Mouse (Mus musculus) stomach, embryonic 14.5 days (tissue): ENCODE data around the gene Olfr1143. TPM values are rescaled to one million over a fixed set of nuclear protein-coding genes. Genes with fewer than 3 reads are reported as not detected.

Experiments
- ATAC-seq: fragments of 200-750 bp; cut with Nextera tagmentation; 2 replicates; pipeline ENCODE4 v1.8.0; 2017; ENCODE audit warnings: low read depth, moderate TSS enrichment; ENCODE audit not compliant: insufficient number of reproducible peaks, insufficient read depth, low FRiP score
- H3K27ac ChIP-seq: fragments of 300-500 bp; sonication (generic); 2 replicates; pipeline ENCODE4 v1.5.1; 2014; ENCODE audit warnings: mild to moderate bottlenecking, low read length, moderate library complexity, mixed read lengths
- H3K27me3 ChIP-seq: fragments of 300-500 bp; sonication (generic); 2 replicates; pipeline ENCODE4 v1.6.1; 2014; ENCODE audit warnings: low read length, control low read depth, mixed read lengths; ENCODE audit not compliant: control insufficient read depth, insufficient read depth
- H3K36me3 ChIP-seq: fragments of 300-500 bp; sonication (generic); 2 replicates; pipeline ENCODE4 v1.6.1; 2014; ENCODE audit warnings: mild to moderate bottlenecking, control low read depth, low read length, moderate library complexity, mixed read lengths; ENCODE audit not compliant: control insufficient read depth, insufficient read depth
- H3K4me1 ChIP-seq: fragments of 300-500 bp; sonication (generic); 2 replicates; pipeline ENCODE4 v1.6.1; 2014; ENCODE audit warnings: low read length, control low read depth, mixed read lengths; ENCODE audit not compliant: control insufficient read depth, insufficient read depth
- H3K4me2 ChIP-seq: fragments of 300-500 bp; sonication (generic); replicated peaks from 2 replicates; pipeline ENCODE4 v1.6.1; 2014; ENCODE audit warnings: low read depth, low read length, control low read depth
- H3K4me3 ChIP-seq: fragments of 300-500 bp; sonication (generic); 2 replicates; pipeline ENCODE4 v1.5.1; 2014; ENCODE audit warnings: low read depth, low read length, control low read depth
- H3K9ac ChIP-seq: fragments of 300-500 bp; sonication (generic); replicated peaks from 2 replicates; pipeline ENCODE4 v1.6.1; 2014; ENCODE audit warnings: low read depth, mild to moderate bottlenecking, control low read depth, low read length, moderate library complexity, mixed read lengths
- H3K9me3 ChIP-seq: fragments of 300-500 bp; sonication (generic); 2 replicates; pipeline ENCODE4 v1.6.1; 2016; ENCODE audit warnings: low read depth, low read length, control low read depth; ENCODE audit not compliant: control insufficient read depth
- WGBS: fragments of 180-500 bp; shearing (Covaris S2); extraction: QIAGEN DNeasy Blood & Tissue Kit; methylation state at CpG from one replicate; pipeline ENCODE4 v1.1.7; 2014; 5-methylcytosine and 5-hydroxymethylcytosine counted together
- polyA plus RNA-seq: library from polyadenylated mRNA; unstranded; fragments of >200 nt; fragmentation: Nextera tagmentation; extraction: Ambion mirVana; gene quantifications from 2 replicates; pipeline ENCODE4 v1.2.1, GENCODE M21; 2014

The Olfr1143 gene
- not detected in 2 replicates for polyA plus RNA-seq

DNA sequence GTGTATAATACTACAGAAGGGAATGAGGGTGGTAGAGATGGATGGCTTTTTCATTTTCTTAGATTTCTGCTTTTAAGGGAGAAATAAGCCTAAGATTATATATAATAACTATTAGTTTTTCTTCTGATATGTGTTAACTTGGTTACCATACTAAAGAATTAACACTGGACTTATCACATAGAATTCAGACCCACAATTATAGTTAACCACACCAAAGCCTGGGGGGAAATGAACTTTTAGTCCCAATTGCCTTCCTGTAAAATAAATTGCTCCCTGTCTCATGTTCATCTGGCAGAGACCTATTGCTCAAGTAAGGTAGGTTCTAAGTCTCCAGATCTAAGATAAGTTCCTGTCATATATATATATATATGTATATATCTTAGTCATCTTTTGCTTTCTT is at the start of gene Olfr1143:
Gene Olfr1143 (plus strand): TSS at position 301 of the 400 bp plus-strand sequence.
- no peak for ATAC-seq
- Histone ChIP-seq H3K27me3 (no peaks in the 10 kb centered on the region), H3K4me2 (no peak within 1 kb of the TSS), H3K9me3 (no peaks in the 10 kb centered on the region), H3K9ac (no peak within 1 kb of the TSS), H3K27ac (no peak within 1 kb of the TSS), H3K36me3 (no peaks in the 10 kb centered on the region), H3K4me1 (no peaks in the 10 kb centered on the region), H3K4me3 (no peak within 1 kb of the TSS)

DNA sequence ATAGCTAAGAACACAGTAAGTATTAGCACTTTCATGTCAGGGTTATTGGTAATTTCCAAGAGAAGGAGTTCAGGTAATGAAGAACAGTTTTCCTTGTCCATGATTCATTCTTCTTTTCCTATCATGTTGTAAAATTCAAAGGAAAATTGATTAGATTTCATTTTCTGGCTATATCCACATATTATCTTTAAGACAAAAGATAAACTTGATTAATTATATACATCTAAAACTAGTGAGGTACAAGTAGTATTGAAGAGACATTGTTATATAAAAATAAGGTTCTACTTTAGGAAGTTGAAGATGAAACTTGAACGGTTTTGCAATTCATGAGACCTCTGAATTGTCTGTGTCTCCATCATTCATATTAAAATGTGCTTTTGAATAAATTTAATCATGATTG is 46.5 kb upstream of the Olfr1143 start, which contains the start of gene Olfr1141:
Gene Olfr1141 (minus strand): TSS at position 101 of the 400 bp plus-strand sequence.
- no peak for ATAC-seq
- Histone ChIP-seq H3K36me3 (no peaks in the 10 kb centered on the region), H3K27ac (no peak within 1 kb of the TSS), H3K27me3 (no peaks in the 10 kb centered on the region), H3K4me1 (no peaks in the 10 kb centered on the region), H3K9me3 (no peaks in the 10 kb centered on the region), H3K4me2 (no peak within 1 kb of the TSS), H3K9ac (no peak within 1 kb of the TSS), H3K4me3 (no peak within 1 kb of the TSS)
- WGBS: 84% methylated on average over 1 of the region's 1 CpGs

DNA sequence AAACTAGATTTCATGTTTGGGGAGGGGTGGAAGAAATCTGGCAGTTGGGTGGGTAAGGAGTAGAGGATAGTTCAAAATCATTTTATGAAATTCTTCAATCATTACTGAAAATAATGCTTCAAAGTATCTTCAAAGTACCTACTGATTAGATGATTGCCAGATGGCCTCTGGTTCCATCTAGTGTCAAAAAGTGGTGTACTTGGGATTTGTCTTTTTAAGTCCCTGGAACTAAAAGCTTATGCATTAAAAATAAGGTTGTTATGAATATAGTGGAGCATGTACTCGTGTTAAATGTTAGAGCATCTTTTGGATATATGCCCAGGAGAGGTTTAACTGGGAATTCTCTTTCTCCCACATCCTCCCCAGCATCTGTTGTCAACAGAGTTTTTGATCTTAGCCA is 24.2 kb upstream of the Olfr1143 start:
- ATAC-seq: no peak
- no peaks in the 10 kb centered on the region for H3K9me3 ChIP-seq
- no peaks in the 10 kb centered on the region for H3K4me1 ChIP-seq

DNA sequence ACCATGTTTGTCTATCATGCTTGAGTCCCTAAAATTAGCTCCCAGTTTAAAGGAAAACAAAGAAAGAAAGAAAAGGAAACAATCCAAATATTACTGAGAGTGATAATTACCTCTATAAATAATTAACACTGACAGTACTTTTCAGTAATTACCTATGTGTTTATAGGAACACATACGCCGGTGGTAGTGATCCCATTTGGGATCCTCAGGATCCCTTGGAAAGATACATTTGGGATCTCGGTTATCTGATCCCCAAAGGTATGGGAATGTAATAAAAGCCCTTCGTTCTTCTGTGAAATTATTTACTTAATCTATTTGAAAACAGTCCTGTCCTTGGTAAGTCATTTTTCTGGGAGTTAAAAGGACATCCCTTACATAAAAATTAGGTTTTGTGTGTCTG is 21.2 kb upstream of the Olfr1143 start, which contains the start of gene Olfr152:
Gene Olfr152 (plus strand): TSS at position 301 of the 400 bp plus-strand sequence.
- no peak within 1 kb of the TSS for H3K4me2 ChIP-seq
- H3K4me3 ChIP-seq: no peak within 1 kb of the TSS
- no peak within 1 kb of the TSS for H3K27ac ChIP-seq
- H3K9me3 ChIP-seq: no peaks in the 10 kb centered on the region
- no peak within 1 kb of the TSS for H3K9ac ChIP-seq
- ATAC-seq: no peak
- no peaks in the 10 kb centered on the region for H3K4me1 ChIP-seq
- H3K27me3 ChIP-seq: no peaks in the 10 kb centered on the region
- H3K36me3 ChIP-seq: no peaks in the 10 kb centered on the region
- 72% methylated on average over 4 of the region's 4 CpGs for WGBS

More for the DNA sequence above, 24.2 kb upstream of the Olfr1143 start:
- no peak overlapping the region for H3K4me3 ChIP-seq
- no peaks in the 10 kb centered on the region for H3K27me3 ChIP-seq
- H3K27ac ChIP-seq: no peak overlapping the region
- 65% methylated on average over 1 of the region's 1 CpGs for WGBS
- no peak overlapping the region for H3K4me2 ChIP-seq
- H3K36me3 ChIP-seq: no peaks in the 10 kb centered on the region
- no peak overlapping the region for H3K9ac ChIP-seq

DNA sequence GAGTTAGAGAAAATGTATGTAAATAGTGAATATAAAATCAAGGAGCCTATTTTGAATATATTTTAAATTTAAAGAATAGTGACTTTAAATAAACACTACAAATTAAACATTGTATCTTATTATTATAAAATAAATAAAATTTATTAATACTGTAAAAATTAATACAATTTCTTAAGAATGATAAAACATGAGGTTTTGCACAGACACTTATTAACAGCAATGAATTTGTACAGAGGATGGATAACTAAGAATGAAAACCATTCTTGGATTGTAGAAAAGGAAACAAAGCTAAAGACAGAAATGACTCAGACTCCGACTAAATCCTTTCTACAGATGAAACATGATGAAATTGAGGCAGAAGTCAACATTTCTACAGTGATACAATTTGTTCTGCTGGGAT is 9.1 kb downstream of the Olfr1143 start, which contains the start of gene Olfr1145:
Gene Olfr1145 (plus strand): TSS at position 301 of the 400 bp plus-strand sequence.
- no peaks in the 10 kb centered on the region for H3K9me3 ChIP-seq
- WGBS: 84% methylated on average over 1 of the region's 1 CpGs

DNA sequence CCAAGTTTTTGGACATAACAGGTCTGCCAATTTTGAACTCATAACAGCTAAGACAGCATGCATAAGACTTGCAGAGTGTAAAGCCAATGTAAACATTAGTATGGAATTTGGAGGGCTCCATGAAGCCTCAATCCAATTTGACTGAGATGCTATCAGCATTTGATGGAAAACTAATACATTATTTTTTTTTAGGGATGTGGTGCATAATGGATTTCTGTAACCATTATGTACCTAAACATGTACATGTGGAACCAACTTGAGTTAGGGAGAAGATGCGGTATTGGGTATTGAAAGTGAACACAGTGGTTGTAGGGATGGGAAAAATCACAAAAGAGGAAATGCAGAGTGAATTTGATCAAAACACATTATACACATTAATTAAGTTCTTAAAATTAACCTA is 29.8 kb downstream of the Olfr1143 start, which contains the start of gene Olfr1148:
Gene Olfr1148 (plus strand): TSS at position 301 of the 400 bp plus-strand sequence.
- 97% methylated on average over 1 of the region's 1 CpGs for WGBS
- Histone ChIP-seq H3K4me3 (no peak within 1 kb of the TSS), H3K27me3 (no peaks in the 10 kb centered on the region), H3K27ac (no peak within 1 kb of the TSS), H3K9ac (no peak within 1 kb of the TSS), H3K4me1 (no peaks in the 10 kb centered on the region), H3K4me2 (no peak within 1 kb of the TSS), H3K9me3 (no peaks in the 10 kb centered on the region), H3K36me3 (no peaks in the 10 kb centered on the region)
- no peak for ATAC-seq

More for the DNA sequence above, 9.1 kb downstream of the Olfr1143 start, which contains the start of gene Olfr1145:
- Histone ChIP-seq H3K36me3 (no peaks in the 10 kb centered on the region), H3K27me3 (no peaks in the 10 kb centered on the region), H3K9ac (no peak within 1 kb of the TSS), H3K4me3 (no peak within 1 kb of the TSS), H3K4me2 (no peak within 1 kb of the TSS), H3K27ac (no peak within 1 kb of the TSS), H3K4me1 (no peaks in the 10 kb centered on the region)
- no peak for ATAC-seq

DNA sequence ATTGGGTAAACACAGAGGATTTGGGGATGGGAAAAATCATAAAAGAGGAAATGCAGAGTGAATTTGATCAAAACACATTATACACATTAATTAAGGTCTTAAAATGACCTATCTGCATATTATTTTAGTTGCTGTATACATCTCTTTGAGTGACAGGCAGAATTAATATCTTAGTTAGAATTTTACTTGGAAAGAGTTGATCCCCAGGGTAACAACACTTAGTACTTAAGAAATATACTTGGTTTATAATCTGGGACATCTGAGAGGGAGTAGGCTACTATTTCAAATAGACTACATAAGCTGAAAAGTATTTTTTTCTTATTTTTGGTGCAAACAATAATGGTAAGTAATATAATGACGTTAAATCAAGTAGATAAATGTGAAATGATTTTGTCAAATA is 43.3 kb downstream of the Olfr1143 start, which contains the start of gene Olfr1150-ps1:
Gene Olfr1150-ps1 (plus strand): TSS at position 301 of the 400 bp plus-strand sequence.
- no peak within 1 kb of the TSS for H3K4me2 ChIP-seq
- H3K9ac ChIP-seq: no peak within 1 kb of the TSS
- no peaks in the 10 kb centered on the region for H3K9me3 ChIP-seq
- H3K27ac ChIP-seq: no peak within 1 kb of the TSS
- no peak for ATAC-seq
- no peaks in the 10 kb centered on the region for H3K36me3 ChIP-seq
- H3K4me3 ChIP-seq: no peak within 1 kb of the TSS
- 80% methylated on average over 1 of the region's 1 CpGs for WGBS
- H3K4me1 ChIP-seq: no peaks in the 10 kb centered on the region
- H3K27me3 ChIP-seq: no peaks in the 10 kb centered on the region
